Mouse (Mus musculus) mature B cell (primary cell): ENCODE measurements around the gene Rnase4.

ENCODE experiments used
- in situ Hi-C: fragments of 300-500 bp; cut with MboI; formaldehyde crosslinking; loops from 2 replicates; pipeline ENCODE4 v1.14.3; 2019

Gene Rnase4

DNA sequence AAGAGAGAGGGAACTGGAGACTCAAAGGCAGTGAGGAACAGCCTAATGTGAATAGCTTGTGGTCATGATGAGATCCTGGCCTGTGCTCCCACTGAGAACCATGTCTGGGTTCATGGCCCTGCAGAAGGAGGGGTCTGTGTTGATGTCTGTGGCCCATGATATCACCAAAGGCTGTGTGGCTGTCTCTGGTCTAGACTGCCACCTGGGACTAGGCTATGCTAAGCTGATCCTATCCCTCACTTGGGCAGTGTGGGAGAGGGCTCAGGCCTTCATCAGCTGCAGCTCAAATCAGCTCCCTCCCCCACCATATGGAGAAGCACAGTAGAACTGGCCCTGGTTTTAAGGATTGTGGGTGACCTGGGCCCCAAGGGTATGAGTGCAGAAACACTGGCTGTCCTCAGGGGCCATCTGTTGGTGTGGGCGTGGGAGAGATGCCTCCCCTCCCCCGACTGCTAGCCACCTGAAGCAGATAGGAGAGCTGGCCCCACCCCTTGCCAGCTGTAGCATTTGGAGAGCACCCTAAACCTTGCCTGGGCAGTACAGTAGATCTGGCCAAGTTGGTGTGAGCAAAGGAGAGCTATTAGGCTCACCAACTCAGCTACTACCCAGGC, 36.9 kb downstream of the Rnase4 start:
- in situ Hi-C loops: no loop called here

DNA sequence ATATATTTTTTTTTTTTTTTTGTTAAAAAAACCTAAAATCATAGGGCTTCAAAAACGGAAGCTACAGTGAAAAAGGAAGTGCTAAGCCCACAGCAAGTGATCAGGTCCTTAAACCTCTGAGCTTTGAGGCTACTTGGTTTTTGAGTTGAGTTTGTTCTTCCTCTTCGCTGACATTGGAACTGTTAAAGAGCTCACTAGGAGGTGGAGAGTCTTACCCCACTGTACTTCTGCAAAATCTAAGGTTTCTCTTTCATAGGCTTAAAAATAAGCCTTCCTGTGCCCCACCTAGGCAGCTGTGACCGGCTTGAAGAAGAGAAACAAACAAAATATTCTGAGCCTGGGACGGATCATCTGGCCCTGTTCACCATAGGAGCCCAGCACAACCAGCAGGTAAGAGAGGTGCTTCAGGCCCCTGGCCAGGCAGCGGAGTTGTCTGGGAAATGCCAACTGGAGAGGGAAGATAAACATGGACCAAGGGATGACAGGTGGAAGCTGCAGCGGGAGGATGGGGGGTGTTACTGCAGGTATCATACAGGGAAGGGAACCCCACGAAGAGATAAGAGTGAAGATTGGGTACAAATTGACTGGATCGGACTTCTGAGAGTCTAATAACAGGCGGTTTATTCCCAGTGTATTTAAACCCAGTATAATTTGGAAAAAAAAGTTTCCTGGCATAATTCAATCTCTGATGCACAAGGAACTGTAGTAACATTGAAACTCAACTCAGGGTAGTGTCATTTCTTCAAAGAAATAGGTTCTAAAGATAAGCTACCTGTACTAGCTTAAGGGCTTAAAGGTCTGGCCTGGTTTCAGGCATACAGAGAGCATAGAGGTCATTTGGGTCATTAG, 38.1 kb downstream of the Rnase4 start:
- in situ Hi-C loops: no loop called here

DNA sequence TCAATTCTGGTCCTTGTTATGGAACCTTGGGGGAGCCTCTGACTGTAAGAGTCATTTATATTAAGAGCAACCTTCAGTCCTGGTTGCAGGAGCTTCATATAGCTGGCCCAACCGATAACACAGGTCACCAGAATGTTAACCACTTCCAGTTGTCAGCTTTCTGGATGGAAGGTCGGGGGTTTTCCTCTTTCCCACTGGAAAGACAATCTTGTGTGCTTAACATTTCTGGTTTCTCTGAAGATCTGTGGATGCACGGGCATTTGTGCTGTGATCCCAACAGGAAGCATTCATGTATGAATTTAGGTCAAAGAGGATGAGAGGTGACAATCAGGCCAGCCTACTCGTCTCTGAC, 38.7 kb downstream of the Rnase4 start:
- in situ Hi-C loops: no loop called here

DNA sequence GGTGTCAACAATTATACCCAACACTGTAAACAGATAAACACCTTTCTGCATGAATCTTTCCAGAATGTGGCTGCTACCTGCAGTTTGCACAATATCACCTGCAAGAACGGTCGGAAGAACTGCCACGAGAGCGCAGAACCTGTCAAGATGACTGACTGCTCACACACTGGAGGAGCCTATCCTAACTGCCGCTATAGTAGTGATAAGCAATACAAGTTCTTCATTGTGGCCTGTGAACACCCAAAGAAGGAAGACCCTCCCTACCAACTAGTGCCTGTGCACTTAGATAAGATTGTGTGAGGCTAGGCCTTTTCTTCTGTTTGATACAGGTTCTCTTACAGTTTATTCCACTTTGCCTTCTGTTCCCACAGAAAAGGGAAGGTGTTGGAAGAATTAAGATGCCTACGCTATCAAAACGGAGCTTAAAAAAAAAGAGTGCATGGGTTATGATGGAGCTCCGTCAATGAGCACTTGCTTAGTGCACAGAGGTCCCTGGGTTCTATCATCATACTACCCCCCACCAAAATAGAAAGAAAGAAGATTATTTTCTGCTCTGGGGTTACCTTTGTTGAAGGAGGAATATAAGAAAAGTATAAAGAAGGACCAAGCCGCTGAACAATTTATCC, 39.6 kb downstream of the Rnase4 start:
- in situ Hi-C loops: no loop called here

DNA sequence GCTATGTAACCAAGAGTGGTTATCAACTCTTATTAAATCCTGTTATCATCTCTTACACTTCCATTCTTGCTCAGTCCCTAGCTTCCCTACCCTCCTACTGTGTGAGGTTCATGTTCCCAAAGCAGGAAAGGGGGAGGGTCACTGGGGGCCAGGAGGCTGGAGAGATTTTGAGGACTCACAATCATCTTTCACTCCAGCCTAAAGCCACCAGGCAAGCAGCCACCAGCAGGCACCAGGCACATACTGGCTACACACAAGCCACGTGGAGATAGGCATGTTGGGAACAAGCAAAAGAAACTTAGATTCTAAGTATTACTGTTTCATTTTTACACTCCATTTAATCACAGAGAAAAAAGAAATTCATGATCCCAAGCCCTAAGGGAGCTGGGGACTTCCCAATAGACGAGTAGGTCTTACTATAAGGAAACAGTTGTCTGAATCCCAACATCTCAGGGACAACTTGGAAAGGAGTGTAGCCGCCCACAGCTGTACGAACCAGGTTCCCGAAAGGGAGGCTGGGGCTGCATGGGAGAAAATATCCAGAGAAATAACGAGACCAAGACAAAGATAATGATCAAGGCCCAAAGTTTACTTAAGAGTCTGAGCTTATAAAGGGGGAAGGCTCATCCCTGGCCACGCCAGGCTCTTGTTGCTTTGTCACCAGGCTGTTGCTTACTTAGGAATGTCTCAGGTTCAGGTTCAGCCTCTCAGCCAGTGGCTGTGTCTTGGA, 40.4 kb downstream of the Rnase4 start:
- in situ Hi-C loops: no loop called here

DNA sequence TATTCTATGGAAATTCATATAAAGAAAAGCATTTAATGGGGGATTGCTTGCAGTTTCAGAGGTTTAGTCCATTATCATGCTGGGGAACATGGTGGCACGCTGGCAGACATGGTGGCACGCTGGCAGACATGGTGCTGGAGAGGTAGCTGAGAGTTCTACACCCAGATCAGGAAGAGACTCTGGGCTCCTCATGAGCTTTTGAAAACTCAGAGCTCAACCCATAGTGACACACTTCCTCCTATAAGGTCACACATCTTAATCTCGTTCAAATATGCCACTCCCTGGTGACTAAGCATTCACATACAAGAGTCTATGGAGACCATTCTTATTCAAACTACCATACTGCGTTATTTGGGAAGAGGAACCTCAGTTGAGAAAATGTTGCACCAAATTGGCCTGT, 41.5 kb downstream of the Rnase4 start:
- in situ Hi-C loops: no loop called here

DNA sequence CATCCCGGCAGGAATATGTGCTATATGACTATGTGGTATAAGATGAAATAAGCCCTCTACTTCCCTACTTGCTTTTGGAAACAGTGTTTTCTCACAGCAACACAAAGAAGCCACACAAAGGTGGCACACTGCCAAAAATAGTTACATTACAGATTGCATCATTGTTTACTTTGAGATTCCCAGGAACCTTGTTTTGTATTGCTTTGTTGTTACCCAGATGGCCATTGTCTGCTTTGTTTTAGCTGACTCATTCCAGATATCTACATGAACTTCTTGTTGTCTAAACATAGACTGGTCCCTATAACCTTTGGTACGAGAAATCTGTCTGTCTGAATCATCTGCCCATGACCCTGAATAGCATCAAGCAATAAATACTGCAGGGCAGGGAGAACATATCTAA, 49.5 kb downstream of the Rnase4 start:
- in situ Hi-C loops: no loop called here

DNA sequence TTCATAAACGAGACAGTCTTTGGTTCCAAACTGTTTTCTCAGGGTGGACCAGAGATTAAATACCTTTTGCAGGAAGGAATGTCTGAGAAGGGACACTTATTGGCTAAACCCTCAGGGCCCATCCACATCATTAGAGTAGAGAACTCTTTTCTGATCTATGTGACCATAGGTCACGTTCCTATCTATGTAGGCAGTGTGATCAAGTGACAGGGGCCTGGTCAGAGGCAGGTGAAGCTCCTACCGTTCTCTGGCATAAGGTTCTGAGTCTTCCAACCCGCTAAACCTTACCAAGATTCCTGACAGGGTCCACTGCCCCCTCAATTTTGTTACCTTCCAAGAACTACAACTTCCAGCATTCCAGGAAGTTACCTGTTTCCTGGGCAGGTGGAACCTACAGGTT, 51.2 kb downstream of the Rnase4 start:
- in situ Hi-C loops: no loop called here

DNA sequence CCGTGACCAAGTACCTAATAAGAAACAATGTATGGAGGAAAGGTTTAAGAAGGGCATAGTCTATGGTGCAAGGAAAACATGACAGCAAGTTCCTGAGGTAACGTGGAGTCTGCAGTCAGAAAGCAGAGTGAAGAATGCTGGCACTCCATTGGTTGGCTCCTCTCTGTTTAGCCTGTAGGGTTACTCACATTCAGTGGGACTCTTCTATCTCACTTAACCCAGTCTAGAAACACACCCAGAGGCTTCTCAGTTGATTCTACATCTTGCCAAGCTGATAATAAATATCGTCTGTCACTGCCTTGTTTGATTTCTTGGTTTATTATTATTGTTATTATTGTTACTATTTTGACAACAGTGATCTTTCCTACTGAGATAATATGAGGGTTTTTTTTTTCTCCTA, 51.7 kb downstream of the Rnase4 start:
- in situ Hi-C loops: no loop called here

DNA sequence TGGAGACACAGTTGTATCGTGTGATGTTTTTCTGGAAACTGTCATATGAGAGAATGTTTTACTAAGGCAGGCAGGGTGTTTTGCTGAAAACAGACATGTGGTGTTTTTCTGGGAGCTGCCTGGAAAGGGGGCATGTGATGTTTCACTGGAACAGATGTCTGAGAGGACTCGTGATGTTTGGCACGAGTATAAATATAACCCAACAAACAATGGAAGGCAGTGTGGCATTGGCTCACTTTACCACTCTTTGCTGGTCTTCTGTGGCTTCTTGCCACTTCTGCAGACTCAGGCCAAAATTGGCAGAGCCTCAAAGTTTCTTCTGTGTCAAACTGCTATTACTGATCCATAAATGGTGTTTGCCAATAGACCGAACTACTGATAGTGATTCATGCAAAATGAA, 52.4 kb downstream of the Rnase4 start:
- in situ Hi-C loops: no loop called here

DNA sequence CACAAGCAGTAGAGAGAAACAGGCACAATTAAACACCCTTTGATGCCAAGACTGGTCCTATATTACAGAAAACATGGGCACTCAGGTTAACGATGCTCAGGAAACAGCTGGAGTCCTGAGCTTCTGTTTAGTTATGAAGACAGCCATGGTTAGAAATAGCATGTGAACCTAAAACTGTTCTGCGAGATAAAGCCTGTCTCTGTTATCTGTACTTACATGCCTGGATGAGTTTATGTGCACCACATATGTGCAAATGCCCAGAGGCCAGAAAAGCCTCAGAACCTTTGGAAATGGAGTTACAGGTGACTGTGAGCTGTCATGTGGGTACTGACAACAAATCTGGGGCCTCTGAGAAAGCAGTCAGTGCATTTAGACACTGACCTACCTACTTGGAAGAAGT, 53.1 kb downstream of the Rnase4 start:
- in situ Hi-C loops: no loop called here

DNA sequence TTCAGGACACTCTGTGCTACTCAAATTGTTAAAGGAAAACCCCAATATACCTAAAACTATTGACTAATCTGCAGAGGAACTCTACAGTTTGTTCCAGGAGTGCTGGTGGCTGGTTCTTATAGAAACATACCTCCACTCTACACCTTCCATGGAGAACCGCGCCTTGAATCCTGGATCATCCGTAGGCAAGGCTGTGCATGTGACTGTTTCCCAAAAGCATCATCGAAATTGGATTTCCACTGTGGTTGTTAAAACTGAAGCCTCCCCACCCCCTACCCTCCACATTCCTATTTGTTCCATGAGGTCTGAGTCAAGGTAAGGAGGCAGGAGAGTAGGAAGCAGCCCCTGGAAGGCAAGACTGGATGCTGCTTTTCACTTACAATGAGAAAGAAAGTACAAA, 53.6 kb downstream of the Rnase4 start:
- in situ Hi-C loops: no loop called here

DNA sequence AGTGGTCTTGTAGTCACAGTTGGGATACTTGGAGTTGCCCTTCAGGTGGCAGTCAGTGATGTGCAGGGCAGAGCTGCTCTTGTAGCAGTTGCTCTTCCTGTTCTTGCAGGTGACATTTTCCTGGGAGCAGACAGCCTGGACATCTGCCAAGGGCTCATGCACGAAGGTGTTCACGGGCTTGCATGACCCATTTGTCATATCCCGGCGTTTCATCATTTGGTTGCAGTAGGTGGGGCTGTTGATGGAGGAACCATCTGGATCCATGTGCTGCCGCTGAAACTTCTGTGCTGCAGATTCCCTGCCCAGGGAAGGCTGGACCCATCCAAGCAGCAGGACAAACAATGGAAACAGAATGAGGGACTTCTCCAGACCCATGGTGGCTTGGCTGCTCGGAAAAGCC, 54.6 kb downstream of the Rnase4 start:
- in situ Hi-C loops: no loop called here

DNA sequence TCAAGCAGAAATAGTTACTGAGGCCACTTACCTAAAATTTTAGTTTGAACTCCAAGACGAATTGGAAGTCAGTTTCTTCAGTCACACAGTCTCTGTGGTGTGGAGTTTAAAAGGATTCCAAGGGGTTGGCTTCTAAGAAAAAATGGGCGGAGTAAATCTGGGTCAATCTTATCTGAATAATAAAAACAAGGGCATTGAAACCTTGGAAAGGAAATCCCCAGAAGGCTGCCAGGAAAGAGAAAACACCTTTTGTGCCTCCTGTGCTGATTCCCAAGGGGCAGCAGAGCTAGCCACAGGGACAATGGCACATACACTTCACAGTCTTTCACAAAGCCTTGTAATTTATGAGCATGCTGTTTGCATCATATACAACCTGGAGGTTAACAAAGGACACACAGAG, 55.8 kb downstream of the Rnase4 start, which contains the start of gene Rnase1:
Gene Rnase1 (minus strand): TSS at position 101 of the 400 bp plus-strand sequence.
- in situ Hi-C loops: no loop called here

DNA sequence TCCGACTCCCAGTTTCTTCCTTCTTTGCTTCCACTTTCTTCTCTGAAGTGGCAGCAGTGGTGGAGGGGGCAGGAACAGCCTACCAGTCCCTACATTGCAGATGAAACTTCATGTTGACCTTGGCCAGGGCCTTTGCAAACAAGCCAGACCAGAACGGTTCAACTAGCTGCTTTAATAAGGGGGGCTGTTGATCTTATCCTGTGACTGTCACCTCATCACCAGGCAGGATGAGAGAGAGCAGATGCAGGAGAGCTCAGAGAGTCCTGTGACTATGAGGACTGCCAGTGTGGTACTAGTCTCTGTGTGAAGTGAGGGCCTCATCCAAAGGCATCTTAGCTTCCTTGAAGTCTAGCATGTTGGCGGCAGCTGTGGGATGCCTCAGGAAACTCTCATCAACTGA, 57.1 kb downstream of the Rnase4 start:
- in situ Hi-C loops: no loop called here

DNA sequence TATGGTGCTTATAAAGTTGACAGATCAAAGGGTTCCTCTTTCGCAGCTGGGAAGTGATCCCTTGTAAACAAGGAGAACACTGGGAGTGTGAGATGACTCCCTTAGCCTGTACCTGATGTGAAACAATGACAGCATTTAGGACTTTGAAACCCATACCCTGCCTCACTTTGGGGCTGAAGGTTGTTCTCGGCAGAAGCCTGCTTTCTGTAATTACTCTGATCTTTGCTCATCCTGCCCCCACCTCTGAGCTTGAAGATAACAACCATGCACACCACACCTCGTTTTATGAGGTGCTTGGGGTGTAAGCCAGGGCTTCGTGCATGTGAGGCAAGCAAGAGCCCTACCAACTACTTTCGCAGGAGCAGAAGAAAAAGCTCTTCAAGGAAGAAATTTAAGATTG, 58.3 kb downstream of the Rnase4 start:
- in situ Hi-C loops: no loop called here

DNA sequence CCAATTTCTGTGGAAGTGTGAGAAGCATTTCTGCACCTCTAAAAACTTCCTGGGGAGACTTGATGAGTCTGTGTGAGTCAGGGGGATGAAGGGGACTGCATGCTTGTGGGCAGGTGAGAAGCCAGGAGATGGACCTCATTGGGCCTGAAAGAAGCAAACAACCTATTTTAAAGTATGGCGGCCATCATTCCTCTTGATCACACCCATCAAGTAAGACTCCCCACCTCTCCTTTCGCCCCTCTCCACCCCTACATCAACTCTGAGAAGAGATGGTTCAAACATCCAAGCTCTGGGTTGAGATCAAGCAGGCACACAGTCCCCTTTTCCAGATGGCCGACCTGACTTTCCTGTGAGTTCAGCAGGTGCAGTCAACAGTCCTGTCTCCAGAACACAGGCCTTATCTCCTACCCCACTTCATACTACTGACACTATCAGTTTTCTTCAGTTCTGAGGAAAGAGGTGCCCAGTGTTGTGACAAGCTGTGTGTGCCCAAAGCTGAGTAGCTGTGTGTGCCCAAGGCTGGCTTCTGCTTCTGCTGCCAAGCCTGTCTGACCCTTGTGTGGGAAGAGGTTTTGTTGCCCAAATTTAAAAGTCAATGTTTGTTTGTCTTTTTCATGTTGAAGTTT, 59.4 kb downstream of the Rnase4 start:
- in situ Hi-C loops: no loop called here

DNA sequence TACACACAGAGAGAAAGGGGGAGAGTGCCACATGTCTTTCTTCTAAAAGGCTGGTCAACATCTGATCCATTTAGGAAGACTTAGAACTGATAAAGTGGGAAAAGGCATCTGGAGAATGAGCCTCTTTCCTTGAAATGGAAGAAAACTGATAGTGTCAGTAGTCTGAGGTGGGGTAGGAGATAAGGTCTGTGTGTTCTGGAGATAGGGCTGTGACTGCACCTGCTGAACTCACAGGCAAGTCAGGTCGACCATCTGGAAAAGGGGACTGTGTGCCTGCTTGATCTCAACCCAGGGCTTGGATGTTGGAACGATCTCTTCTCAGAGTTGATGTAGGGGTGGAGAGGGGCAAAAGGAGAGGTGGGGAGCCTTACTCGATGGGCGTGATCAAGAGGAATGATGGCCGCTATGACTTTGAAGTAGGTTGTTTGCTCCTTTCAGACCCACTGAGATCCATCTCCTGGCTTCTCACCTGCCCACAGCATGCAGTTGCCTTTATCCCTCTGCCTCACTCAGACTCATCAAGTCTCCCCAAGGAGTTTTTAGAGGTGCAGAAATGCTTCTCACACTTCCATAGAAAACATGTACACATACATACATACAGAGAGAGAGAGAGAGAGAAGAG, 61.5 kb downstream of the Rnase4 start:
- in situ Hi-C loops: no loop called here
